Mouse (Mus musculus): ENCODE data around the gene Adgrv1. TPM values are rescaled to one million over a fixed set of nuclear protein-coding genes. Genes with fewer than 3 reads are reported as not detected.
A peak's percentile ranks its signal among the peaks of the same experiment; 100 is the strongest.

Adgrv1 gene
- total and polyA plus RNA-seq, 3 experiments: 0.58 to 2.0 (median 1.2) TPM

GRCm38 (mm10) chr13:81241181-81241580 lies 391.8 kb downstream of the Adgrv1 start:
- no peak for DNase-seq

GRCm38 (mm10) chr13:81239836-81240235 lies 393.1 kb downstream of the Adgrv1 start:
- peak; percentile 42 for DNase-seq

- no peak for DNase-seq
These were observed 393.5 kb downstream of the Adgrv1 start for GRCm38 (mm10) chr13:81239427-81239826.

- DNase-seq: no peak
These were observed 394.1 kb downstream of the Adgrv1 start for GRCm38 (mm10) chr13:81238855-81239254.

GRCm38 (mm10) chr13:81237947-81238346 lies 395.0 kb downstream of the Adgrv1 start:
- DNase-seq: no peak

GRCm38 (mm10) chr13:81236758-81237395 lies 396.1 kb downstream of the Adgrv1 start:
- DNase-seq: no peak

GRCm38 (mm10) chr13:81234031-81234430 lies 398.9 kb downstream of the Adgrv1 start:
- no peak for DNase-seq

GRCm38 (mm10) chr13:81232839-81233238 lies 400.1 kb downstream of the Adgrv1 start:
- DNase-seq: peak; percentile 74

GRCm38 (mm10) chr13:81230161-81230560 lies 402.8 kb downstream of the Adgrv1 start:
- no peak for DNase-seq

GRCm38 (mm10) chr13:81223768-81224167 lies 409.2 kb downstream of the Adgrv1 start:
- no peak for DNase-seq

GRCm38 (mm10) chr13:81222377-81222776 lies 410.6 kb downstream of the Adgrv1 start:
- DNase-seq: no peak

GRCm38 (mm10) chr13:81211436-81211835 lies 421.5 kb downstream of the Adgrv1 start:
- peak; percentile 66 for DNase-seq

- peak; percentile 46 for DNase-seq
These were observed 422.4 kb downstream of the Adgrv1 start for GRCm38 (mm10) chr13:81210516-81210915.

- DNase-seq: no peak
These were observed 423.1 kb downstream of the Adgrv1 start for GRCm38 (mm10) chr13:81209815-81210214.

- DNase-seq: no peak
These were observed 424.8 kb downstream of the Adgrv1 start for GRCm38 (mm10) chr13:81208106-81208613.

GRCm38 (mm10) chr13:81181966-81182908 lies 450.7 kb downstream of the Adgrv1 start:
- peak; percentile 18 for DNase-seq

GRCm38 (mm10) chr13:81181459-81181858 lies 451.5 kb downstream of the Adgrv1 start:
- DNase-seq: no peak

- DNase-seq: no peak
These were observed 456.1 kb downstream of the Adgrv1 start for GRCm38 (mm10) chr13:81176820-81177219.

GRCm38 (mm10) chr13:81176071-81176470 lies 456.9 kb downstream of the Adgrv1 start:
- DNase-seq: no peak

- DNase-seq: no peak
These were observed 461.8 kb downstream of the Adgrv1 start for GRCm38 (mm10) chr13:81171115-81171514.

GRCm38 (mm10) chr13:81167450-81167849 lies 465.5 kb downstream of the Adgrv1 start:
- DNase-seq: no peak

GRCm38 (mm10) chr13:81159808-81160207 lies 473.1 kb downstream of the Adgrv1 start:
- no peak for DNase-seq

GRCm38 (mm10) chr13:81155322-81155721 lies 477.6 kb downstream of the Adgrv1 start:
- DNase-seq: peak; percentile 59

Data from adrenal gland, adult 2 months (tissue).